Comparison of ENCODE assay signal across 7 mouse cellular contexts in the genomic region with DNA sequence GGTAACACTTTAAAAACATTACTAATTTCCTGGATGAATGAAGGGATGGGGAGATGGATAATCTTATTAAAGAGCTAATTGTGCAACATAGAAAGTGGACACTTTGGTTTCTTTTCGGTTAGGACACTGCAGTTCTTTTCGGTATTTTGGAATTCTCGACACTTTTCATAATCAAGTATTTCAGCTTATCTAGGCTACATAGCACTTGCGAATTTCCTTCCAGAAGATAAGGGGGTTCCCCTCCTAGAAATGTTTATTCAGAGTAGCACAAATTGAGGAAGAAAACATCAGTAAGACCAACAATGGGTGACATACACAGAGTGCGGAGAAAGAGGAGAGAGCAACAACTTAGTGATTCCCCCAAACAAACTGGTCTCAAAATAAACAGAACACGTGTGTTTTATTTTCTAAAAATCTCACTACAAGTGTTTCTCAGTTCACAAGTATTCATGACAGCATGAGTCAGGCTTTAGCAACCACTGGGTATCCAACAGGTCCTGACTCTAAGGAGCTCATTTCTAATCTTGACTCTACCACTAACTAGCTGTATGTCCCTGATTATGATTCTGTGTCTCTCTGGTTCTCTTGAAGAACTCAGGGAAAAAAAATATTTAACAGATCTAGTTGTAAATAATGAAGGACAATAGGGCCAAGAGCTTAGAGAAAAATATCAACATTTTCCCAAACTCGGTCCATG. TPM values are rescaled to one million over a fixed set of nuclear protein-coding genes. Genes with fewer than 3 reads are reported as not detected.
A peak's percentile ranks its signal among the peaks of the same experiment; 100 is the strongest.
DNase-seq lines count a peak whose midpoint lies in the region; ATAC-seq lines count a peak whose summit lies in the region.

No protein-coding gene starts in this region.

- H3K4me3 ChIP-seq in megakaryocyte, embryonic 14.5 days (replicated peaks), result peak overlapping the region; percentile 99
- H3K4me3 ChIP-seq in forebrain, embryonic 12.5 days (replicated peaks), result peak overlapping the region; percentile 59
- H3K4me3 ChIP-seq in liver, embryonic 13.5 days (replicated peaks), result peak overlapping the region; percentile 89

- H3K9ac ChIP-seq in forebrain, embryonic 12.5 days, result no peak overlapping the region
- peak overlapping the region; percentile 94 for H3K9ac ChIP-seq in liver, embryonic 13.5 days

- DNase-seq in liver, embryonic 13.5 days, result no peak
- DNase-seq in cerebellum, adult 9-11 months, result no peak
- no peak for DNase-seq in embryo, embryonic 10.5 days (ENCODE audit: low spot score)

- ATAC-seq in megakaryocyte, adult 5-6 weeks (ENCODE audit: poor library complexity, severe bottlenecking), result no peak
- ATAC-seq in forebrain, embryonic 12.5 days (ENCODE audit: low FRiP score), result no peak
- peak; percentile 29; the same call in 1 of the 2 replicates for ATAC-seq in liver, embryonic 13.5 days (ENCODE audit: low read depth)
- no peak for ATAC-seq in frontal cortex, adult (ENCODE audit: low TSS enrichment)

- peaks cover 30% of the 10 kb centered on the region for H3K36me3 ChIP-seq in megakaryocyte, embryonic 14.5 days (replicated peaks; ENCODE audit: low read length)
- H3K36me3 ChIP-seq in forebrain, embryonic 12.5 days (replicated peaks), result no peaks in the 10 kb centered on the region
- peaks cover 19% of the 10 kb centered on the region for H3K36me3 ChIP-seq in liver, embryonic 13.5 days

- no peaks in the 10 kb centered on the region for H3K9me3 ChIP-seq in megakaryocyte, embryonic 14.5 days
- H3K9me3 ChIP-seq in forebrain, embryonic 12.5 days, result no peaks in the 10 kb centered on the region
- no peaks in the 10 kb centered on the region for H3K9me3 ChIP-seq in liver, embryonic 13.5 days (replicated peaks)

- H3K27ac ChIP-seq in forebrain, embryonic 12.5 days, result no peak overlapping the region
- H3K27ac ChIP-seq in liver, embryonic 13.5 days, result peak overlapping the region; percentile 99

- H3K27me3 ChIP-seq in megakaryocyte, embryonic 14.5 days (replicated peaks), result no peaks in the 10 kb centered on the region
- H3K27me3 ChIP-seq in forebrain, embryonic 12.5 days, result no peaks in the 10 kb centered on the region
- H3K27me3 ChIP-seq in liver, embryonic 13.5 days, result no peaks in the 10 kb centered on the region

- 90% methylated on average over 7 of the region's 7 CpGs for WGBS in forebrain, embryonic 12.5 days
- 29% methylated on average over 7 of the region's 7 CpGs for WGBS in liver, embryonic 13.5 days (ENCODE audit: insufficient replicate concordance)

- peak overlapping the region; percentile 65 for H3K4me2 ChIP-seq in forebrain, embryonic 12.5 days
- H3K4me2 ChIP-seq in liver, embryonic 13.5 days, result peak overlapping the region; percentile 73

- H3K4me1 ChIP-seq in megakaryocyte, embryonic 14.5 days, result peaks cover 62% of the 10 kb centered on the region
- peaks cover 27% of the 10 kb centered on the region for H3K4me1 ChIP-seq in forebrain, embryonic 12.5 days
- H3K4me1 ChIP-seq in liver, embryonic 13.5 days (replicated peaks), result peaks cover 59% of the 10 kb centered on the region

RNA-seq across cellular contexts. Expression of gene Cat, which starts 1.5 kb away (rescaled TPM):
- polyA plus RNA-seq in megakaryocyte, embryonic 14.5 days (2012; ENCODE audit: insufficient read depth, low replicate concordance), result 42.4 and 46.3 TPM in 2 replicates
- 114 and 125 TPM in 2 replicates for total RNA-seq in megakaryocyte, adult 5-6 weeks (2015)
- 42.0 and 45.3 TPM in 2 replicates for total RNA-seq in megakaryocyte, adult 5-6 weeks (2017)
- polyA plus RNA-seq in forebrain, embryonic 12.5 days (2016; fragmentation: Nextera tagmentation; extraction: Ambion mirVana), result 93.8 and 103 TPM in 2 replicates
- polyA plus RNA-seq in liver, embryonic 13.5 days (2015; fragmentation: Nextera tagmentation; extraction: Ambion mirVana), result 102 and 145 TPM in 2 replicates
